ENCODE assay signal across 1 mouse cellular context in genomic region chr2:34799357-34800256, GRCm38 (mm10).
TF ChIP-seq lines count a peak whose summit lies in the region.

Rabepk (minus strand) TSS chr2:34799912.

TF ChIP-seq in CH12.LX, 34 proteins besides CTCF, POLR2A, EP300 and RAD21 (continued from another document):
- TF ChIP-seq RCOR1 (conservative IDR thresholded peaks at IDR 0.05; ENCODE audit: low read depth, low read length) (0 out of 2 replicates have a peak, but pooled peaks have one; percentile 10), MXI1 (IDR thresholded peaks at IDR 0.05; ENCODE audit: low read depth, low read length) (peak; percentile 64), MEF2A (IDR thresholded peaks at IDR 0.05; ENCODE audit: borderline replicate concordance, low read depth, low read length) (peak; percentile 55; the same call in 1 of the 2 replicates), MAZ (IDR thresholded peaks at IDR 0.05; ENCODE audit: low read depth, low read length) (no peak), SMC3 (IDR thresholded peaks at IDR 0.05; ENCODE audit: low read depth, low read length) (no peak)
TF ChIP-seq in CH12.LX: peak in this region for 17.
